Mouse (Mus musculus): ENCODE results near the gene Cnbd2. TPM values are rescaled to one million over a fixed set of nuclear protein-coding genes. Genes with fewer than 3 reads are reported as not detected.

Cnbd2 gene
- polyA plus RNA-seq, 1 experiment: not detected

GRCm38 (mm10) chr2:156414996-156415395 is 102.9 kb downstream of the Cnbd2 start:
- TF ChIP-seq GATA1 (IDR thresholded peaks at IDR 0.05; ENCODE audit: low read length): no peak
- no peak for TF ChIP-seq TAL1 (IDR thresholded peaks at IDR 0.05; ENCODE audit: low read length)
- Histone ChIP-seq H3K4me3 (replicated peaks) (no peak overlapping the region), H3K36me3 (ENCODE audit: control insufficient read depth) (no peaks in the 10 kb centered on the region), H3K4me1 (ENCODE audit: control insufficient read depth) (no peaks in the 10 kb centered on the region), H3K9me3 (ENCODE audit: control insufficient read depth, low read length) (no peaks in the 10 kb centered on the region), H3K27me3 (ENCODE audit: control insufficient read depth) (peaks cover 23% of the 10 kb centered on the region)

- Histone ChIP-seq H3K4me3 (replicated peaks) (no peak overlapping the region), H3K27me3 (ENCODE audit: control insufficient read depth) (peaks cover 30% of the 10 kb centered on the region)
- TF ChIP-seq TAL1 (IDR thresholded peaks at IDR 0.05; ENCODE audit: low read length) (no peak), GATA1 (IDR thresholded peaks at IDR 0.05; ENCODE audit: low read length) (no peak)
These were observed 103.6 kb downstream of the Cnbd2 start for GRCm38 (mm10) chr2:156415674-156416073.

GRCm38 (mm10) chr2:156417194-156417593 is 105.1 kb downstream of the Cnbd2 start:
- TF ChIP-seq TAL1 (IDR thresholded peaks at IDR 0.05; ENCODE audit: low read length) (no peak), GATA1 (IDR thresholded peaks at IDR 0.05; ENCODE audit: low read length) (no peak)
- Histone ChIP-seq H3K4me3 (replicated peaks) (no peak overlapping the region), H3K36me3 (ENCODE audit: control insufficient read depth) (no peaks in the 10 kb centered on the region), H3K27me3 (ENCODE audit: control insufficient read depth) (peaks cover 45% of the 10 kb centered on the region), H3K9me3 (ENCODE audit: control insufficient read depth, low read length) (peaks cover 4% of the 10 kb centered on the region; the same call in 1 of the 2 replicates), H3K4me1 (ENCODE audit: control insufficient read depth) (peaks cover 8% of the 10 kb centered on the region)

More at GRCm38 (mm10) chr2:156415674-156416073, 103.6 kb downstream of the Cnbd2 start:
- no peaks in the 10 kb centered on the region for H3K4me1 ChIP-seq (ENCODE audit: control insufficient read depth)
- peaks cover 2% of the 10 kb centered on the region; the same call in 1 of the 2 replicates for H3K9me3 ChIP-seq (ENCODE audit: control insufficient read depth, low read length)
- H3K36me3 ChIP-seq (ENCODE audit: control insufficient read depth): no peaks in the 10 kb centered on the region

- Histone ChIP-seq H3K36me3 (ENCODE audit: control insufficient read depth) (no peaks in the 10 kb centered on the region), H3K4me1 (ENCODE audit: control insufficient read depth) (peaks cover 8% of the 10 kb centered on the region), H3K27me3 (ENCODE audit: control insufficient read depth) (peaks cover 58% of the 10 kb centered on the region), H3K9me3 (ENCODE audit: control insufficient read depth, low read length) (peaks cover 4% of the 10 kb centered on the region; the same call in 1 of the 2 replicates), H3K4me3 (replicated peaks) (no peak overlapping the region)
- no peak for TF ChIP-seq GATA1 (IDR thresholded peaks at IDR 0.05; ENCODE audit: low read length)
These were observed 106.4 kb downstream of the Cnbd2 start for GRCm38 (mm10) chr2:156418467-156418866.

GRCm38 (mm10) chr2:156420327-156420693 is 108.2 kb downstream of the Cnbd2 start:
- no peak for TF ChIP-seq GATA1 (IDR thresholded peaks at IDR 0.05; ENCODE audit: low read length)
- TF ChIP-seq TAL1 (IDR thresholded peaks at IDR 0.05; ENCODE audit: low read length): no peak
- peaks cover 8% of the 10 kb centered on the region for H3K4me1 ChIP-seq (ENCODE audit: control insufficient read depth)
- peaks cover 4% of the 10 kb centered on the region; the same call in 1 of the 2 replicates for H3K9me3 ChIP-seq (ENCODE audit: control insufficient read depth, low read length)
- peaks cover 75% of the 10 kb centered on the region for H3K27me3 ChIP-seq (ENCODE audit: control insufficient read depth)
- H3K4me3 ChIP-seq (replicated peaks): peak overlapping the region; percentile 32
- H3K36me3 ChIP-seq (ENCODE audit: control insufficient read depth): no peaks in the 10 kb centered on the region

GRCm38 (mm10) chr2:156420694-156421380 is 108.7 kb downstream of the Cnbd2 start, which contains the start of gene Epb41l1:
Gene Epb41l1 (plus strand): TSS chr2:156420909.
- Histone ChIP-seq H3K27me3 (ENCODE audit: control insufficient read depth) (peaks cover 80% of the 10 kb centered on the region), H3K4me1 (ENCODE audit: control insufficient read depth) (peaks cover 8% of the 10 kb centered on the region), H3K9me3 (ENCODE audit: control insufficient read depth, low read length) (peaks cover 4% of the 10 kb centered on the region; the same call in 1 of the 2 replicates), H3K4me3 (replicated peaks) (peak within 1 kb of the TSS; percentile 47), H3K36me3 (ENCODE audit: control insufficient read depth) (no peaks in the 10 kb centered on the region)
- TF ChIP-seq GATA1 (IDR thresholded peaks at IDR 0.05; ENCODE audit: low read length): no peak
- no peak for TF ChIP-seq TAL1 (IDR thresholded peaks at IDR 0.05; ENCODE audit: low read length)

- peaks cover 8% of the 10 kb centered on the region for H3K4me1 ChIP-seq (ENCODE audit: control insufficient read depth)
- H3K27me3 ChIP-seq (ENCODE audit: control insufficient read depth): peaks cover 80% of the 10 kb centered on the region
- H3K36me3 ChIP-seq (ENCODE audit: control insufficient read depth): no peaks in the 10 kb centered on the region
- peak overlapping the region; percentile 47 for H3K4me3 ChIP-seq (replicated peaks)
- peaks cover 4% of the 10 kb centered on the region; the same call in 1 of the 2 replicates for H3K9me3 ChIP-seq (ENCODE audit: control insufficient read depth, low read length)
- TF ChIP-seq GATA1 (IDR thresholded peaks at IDR 0.05; ENCODE audit: low read length) (no peak), TAL1 (IDR thresholded peaks at IDR 0.05; ENCODE audit: low read length) (no peak)
These were observed 109.4 kb downstream of the Cnbd2 start for GRCm38 (mm10) chr2:156421381-156422110.

- H3K36me3 ChIP-seq (ENCODE audit: control insufficient read depth): no peaks in the 10 kb centered on the region
- H3K4me1 ChIP-seq (ENCODE audit: control insufficient read depth): peaks cover 8% of the 10 kb centered on the region
- peaks cover 80% of the 10 kb centered on the region for H3K27me3 ChIP-seq (ENCODE audit: control insufficient read depth)
- peaks cover 4% of the 10 kb centered on the region; the same call in 1 of the 2 replicates for H3K9me3 ChIP-seq (ENCODE audit: control insufficient read depth, low read length)
- no peak for TF ChIP-seq GATA1 (IDR thresholded peaks at IDR 0.05; ENCODE audit: low read length)
- no peak for TF ChIP-seq TAL1 (IDR thresholded peaks at IDR 0.05; ENCODE audit: low read length)
- H3K4me3 ChIP-seq (replicated peaks): no peak overlapping the region
These were observed 110.5 kb downstream of the Cnbd2 start for GRCm38 (mm10) chr2:156422631-156423030.

- no peak for TF ChIP-seq GATA1 (IDR thresholded peaks at IDR 0.05; ENCODE audit: low read length)
- H3K27me3 ChIP-seq (ENCODE audit: control insufficient read depth): peaks cover 70% of the 10 kb centered on the region
- H3K9me3 ChIP-seq (ENCODE audit: control insufficient read depth, low read length): peaks cover 4% of the 10 kb centered on the region; the same call in 1 of the 2 replicates
- peaks cover 8% of the 10 kb centered on the region for H3K4me1 ChIP-seq (ENCODE audit: control insufficient read depth)
- no peak overlapping the region for H3K4me3 ChIP-seq (replicated peaks)
- H3K36me3 ChIP-seq (ENCODE audit: control insufficient read depth): no peaks in the 10 kb centered on the region
These were observed 111.6 kb downstream of the Cnbd2 start for GRCm38 (mm10) chr2:156423672-156424071.

Other genes with a start within 250 kb of the Cnbd2 start
- gene Spag4, start 247.1 kb upstream of the Cnbd2 start, polyA plus RNA-seq (2012): 0.08 and 0.09 TPM in 2 replicates
- gene Cpne1, start 200.3 kb upstream of the Cnbd2 start, polyA plus RNA-seq (2012): 1.1 and 2.0 TPM in 2 replicates
- gene Rbm12, start 200.3 kb upstream of the Cnbd2 start, polyA plus RNA-seq (2012): 0.28 and 0.31 TPM in 2 replicates
- 0.01 TPM in 1 of 2 replicates, not detected in the other for gene Gm28036, start 185.2 kb upstream of the Cnbd2 start, polyA plus RNA-seq (2012)
- 41.6 and 50.1 TPM in 2 replicates for gene Romo1, start 168.3 kb upstream of the Cnbd2 start, polyA plus RNA-seq (2012)
- gene Nfs1, start 168.1 kb upstream of the Cnbd2 start, polyA plus RNA-seq (2012): 3.2 and 3.4 TPM in 2 replicates
- 37.5 TPM in 2 replicates for gene Rbm39, start 132.1 kb upstream of the Cnbd2 start, polyA plus RNA-seq (2012)
- gene Phf20, start 115.8 kb upstream of the Cnbd2 start, polyA plus RNA-seq (2012): 1.2 and 1.5 TPM in 2 replicates
- gene Scand1, start 405 bp downstream of the Cnbd2 start, polyA plus RNA-seq (2012): 85.2 and 101 TPM in 2 replicates
- gene Epb41l1, start 108.6 kb downstream of the Cnbd2 start, polyA plus RNA-seq (2012): 0.31 and 0.39 TPM in 2 replicates
- gene Aar2, start 235.3 kb downstream of the Cnbd2 start, polyA plus RNA-seq (2012): 0.68 and 1.2 TPM in 2 replicates

Measured in erythroblast, embryonic 14.5 days (primary cell).